Mouse (Mus musculus) colon, adult 2 months (tissue): ENCODE data around the gene Gpr153. TPM values are rescaled to one million over a fixed set of nuclear protein-coding genes. Genes with fewer than 3 reads are reported as not detected.

Source experiments
- polyA plus RNA-seq: library from polyadenylated mRNA; depleted of rRNA; stranded (reverse); fragments of >200 nt; gene quantifications from 2 replicates; pipeline ENCODE4 v1.2.3, GENCODE M21; 2012; rRNA removed

The Gpr153 gene
- 28.6 and 31.9 TPM in 2 replicates for polyA plus RNA-seq

GRCm38 (mm10) chr4:152273621-152274236 is at the start of gene Gpr153:
TSS of gene Gpr153 (plus strand) at chr4:152274232.

DNA sequence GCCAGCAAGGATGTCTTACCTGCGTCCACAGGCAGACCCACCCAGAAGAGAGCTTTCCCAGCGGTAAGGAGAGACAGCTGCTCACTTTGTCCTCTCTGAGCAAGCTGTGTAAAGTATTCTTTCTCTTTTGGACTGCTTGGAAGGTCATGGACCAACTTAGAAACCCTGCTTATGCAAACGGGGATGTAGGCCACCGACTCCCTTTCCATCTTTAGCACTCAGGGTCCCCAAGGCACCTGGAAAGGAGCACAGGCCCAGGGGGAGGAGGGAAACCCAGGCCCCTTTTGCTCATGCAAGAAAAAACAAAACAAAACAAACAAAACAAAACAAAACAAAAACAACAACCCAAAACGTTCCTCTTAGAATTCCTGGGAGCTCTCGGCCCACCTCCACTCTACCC is 17.5 kb downstream of the Gpr153 start, which contains the start of gene Hes3:
Gene Hes3 (minus strand): TSS at position 101 of the 400 bp plus-strand sequence.

GRCm38 (mm10) chr4:152296874-152297861 is 23.1 kb downstream of the Gpr153 start, which contains the start of gene Icmt:
TSS of gene Icmt (plus strand) at chr4:152297227.

DNA sequence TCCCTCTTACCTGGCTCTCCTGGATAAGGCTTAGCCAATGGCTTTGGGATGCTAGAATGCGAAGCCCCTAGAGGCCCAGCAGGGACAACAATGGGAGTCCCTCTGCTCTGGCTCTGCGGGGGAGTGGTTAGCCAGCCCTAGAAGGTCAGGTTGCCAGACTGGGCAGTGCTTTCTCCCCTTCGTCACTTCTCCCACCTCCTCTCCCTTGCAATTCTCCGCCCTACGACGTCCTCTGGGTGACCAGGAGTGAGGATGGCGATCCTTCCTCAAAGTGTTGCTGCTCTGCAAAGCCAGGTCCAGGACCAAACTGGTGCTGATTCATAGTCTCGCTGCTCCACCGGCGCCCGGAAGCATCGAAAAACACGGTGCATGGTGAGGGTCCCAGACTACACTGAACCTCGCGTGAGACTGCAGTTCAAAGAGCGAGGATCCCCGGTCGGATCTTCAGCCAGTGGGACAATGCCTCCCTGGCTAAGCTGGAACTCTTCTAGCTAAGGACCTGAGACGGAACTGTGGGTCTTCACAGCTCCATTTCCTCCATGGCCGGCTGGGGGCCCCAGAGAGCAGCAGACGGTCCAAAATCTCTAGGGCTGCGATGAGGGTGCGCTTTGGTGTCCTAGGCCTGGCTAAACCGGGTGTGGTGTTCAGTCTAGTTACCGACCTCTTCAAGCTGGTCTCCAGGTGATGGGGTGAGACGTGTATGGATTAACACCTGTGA is 44.6 kb downstream of the Gpr153 start, which contains the start of gene Rnf207:
Gene Rnf207 (minus strand): TSS at position 477 of the 718 bp plus-strand sequence.

GRCm38 (mm10) chr4:152325574-152326411 is 51.8 kb downstream of the Gpr153 start, which contains the start of gene Rpl22:
TSS of gene Rpl22 (plus strand) at chr4:152325742.

Other genes starting within 250 kb of the Gpr153 start
- gene Zbtb48, start 246.6 kb upstream of the Gpr153 start, polyA plus RNA-seq = 15.8 and 16.4 TPM in 2 replicates
- 0.03 TPM in 1 of 2 replicates, not detected in the other for gene Tas1r1, start 235.7 kb upstream of the Gpr153 start, polyA plus RNA-seq
- 19.1 and 20.3 TPM in 2 replicates for gene Nol9, start 234.9 kb upstream of the Gpr153 start, polyA plus RNA-seq
- gene Plekhg5, start 201.7 kb upstream of the Gpr153 start, polyA plus RNA-seq = 35.1 and 50.2 TPM in 2 replicates
- gene Tnfrsf25, start 158.3 kb upstream of the Gpr153 start, polyA plus RNA-seq = 5.6 and 7.5 TPM in 2 replicates
- 103 and 119 TPM in 2 replicates for gene Espn, start 121.9 kb upstream of the Gpr153 start, polyA plus RNA-seq
- 4.3 and 5.0 TPM in 2 replicates for gene Hes2, start 115.4 kb upstream of the Gpr153 start, polyA plus RNA-seq
- 71.1 and 110 TPM in 2 replicates for gene Acot7, start 96.1 kb upstream of the Gpr153 start, polyA plus RNA-seq
- gene Hes3, start 17.4 kb downstream of the Gpr153 start, polyA plus RNA-seq = not detected in 2 replicates
- 28.1 and 32.6 TPM in 2 replicates for gene Icmt, start 23.0 kb downstream of the Gpr153 start, polyA plus RNA-seq
- gene Rnf207, start 44.8 kb downstream of the Gpr153 start, polyA plus RNA-seq = 6.6 and 7.3 TPM in 2 replicates
- gene Rpl22, start 51.5 kb downstream of the Gpr153 start, polyA plus RNA-seq = 21.3 and 24.7 TPM in 2 replicates
- 1.2 and 1.4 TPM in 2 replicates for gene Chd5, start 64.4 kb downstream of the Gpr153 start, polyA plus RNA-seq
- gene Nphp4, start 202.5 kb downstream of the Gpr153 start, polyA plus RNA-seq = 1.0 and 1.6 TPM in 2 replicates
- gene Kcnab2, start 203.6 kb downstream of the Gpr153 start, polyA plus RNA-seq = 4.2 and 4.8 TPM in 2 replicates